ENCODE assay signal across 9 mouse cellular contexts in the genomic region with DNA sequence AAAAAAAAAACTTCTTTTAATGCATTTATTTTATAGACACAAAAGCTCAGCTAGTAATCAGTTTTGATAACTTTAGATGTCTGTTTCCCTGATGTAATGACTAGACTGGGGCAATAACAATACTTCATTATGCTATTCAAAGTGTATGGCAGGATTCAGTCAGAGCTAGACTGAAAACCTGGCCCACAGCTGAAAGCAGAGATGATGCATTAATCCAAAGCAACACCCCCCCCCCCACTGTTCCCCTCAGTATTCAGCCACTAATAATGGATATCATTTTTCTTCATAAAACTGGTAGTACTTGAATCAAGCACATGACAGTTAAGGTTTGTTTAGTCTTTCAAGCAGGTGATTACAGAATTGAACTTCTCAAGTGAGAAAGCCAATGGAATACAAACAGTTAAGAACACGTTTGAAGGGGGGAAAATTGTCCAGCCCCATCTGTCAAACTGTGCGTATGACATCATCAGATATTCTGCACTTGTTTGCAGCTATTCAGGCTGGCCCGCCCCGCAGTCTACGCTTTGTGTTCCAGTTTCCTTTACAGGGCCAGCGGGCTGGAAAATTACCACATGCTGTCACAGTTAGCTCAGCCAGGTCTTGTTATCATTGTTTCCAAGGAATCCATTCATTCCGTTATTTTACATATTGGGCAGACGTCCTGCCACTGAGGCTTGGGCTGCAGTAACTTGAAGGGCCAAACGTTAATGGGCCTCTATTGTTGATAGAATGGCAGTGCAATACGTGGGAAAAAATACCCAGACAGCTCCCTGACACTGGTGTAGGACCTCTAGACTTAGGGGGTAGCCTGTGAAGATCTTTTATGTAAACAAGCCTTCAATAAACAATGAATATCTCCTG.
A peak's percentile ranks its signal among the peaks of the same experiment; 100 is the strongest.
DNase-seq lines count a peak whose midpoint lies in the region; ATAC-seq lines count a peak whose summit lies in the region.
"Had no signal": no experiment of that assay in that cellular context is flagged by ENCODE, and none has a peak within 500 bp of the region (broad histone marks: within the 10 kb centered on the region; RNA-seq: fewer than 3 reads in every experiment).

No protein-coding gene starts in this region.

- no peaks in the 10 kb centered on the region for H3K27me3 ChIP-seq in embryonic facial prominence, embryonic 11.5 days (ENCODE audit: control insufficient read depth, insufficient read depth, low read length)
- no peaks in the 10 kb centered on the region for H3K27me3 ChIP-seq in hindbrain, embryonic 13.5 days
- H3K27me3 ChIP-seq: liver, embryonic 15.5 days had no signal

- peak; percentile 6 for DNase-seq in adrenal gland, postnatal 25 days
- no peak for DNase-seq in adrenal gland, adult 2 months
- peak; percentile 66 for DNase-seq in embryonic facial prominence, embryonic 11.5 days (ENCODE audit: low spot score)
- DNase-seq in lung, postnatal 10 days: peak; percentile 38
- DNase-seq in right cerebral cortex, postnatal 14 days: peak; percentile 25
- no peak for DNase-seq in thymus, postnatal 36 days

- no peak overlapping the region for H3K4me2 ChIP-seq in embryonic facial prominence, embryonic 11.5 days (ENCODE audit: low read depth, low read length)
- H3K4me2 ChIP-seq in hindbrain, embryonic 13.5 days: peak overlapping the region; percentile 33
- H3K4me2 ChIP-seq: liver, embryonic 15.5 days had no signal

- no peak overlapping the region for H3K27ac ChIP-seq in embryonic facial prominence, embryonic 11.5 days (replicated peaks; ENCODE audit: low read depth, low read length)
- H3K27ac ChIP-seq in hindbrain, embryonic 13.5 days: peak overlapping the region; percentile 79
- H3K27ac ChIP-seq: liver, embryonic 15.5 days had no signal

- H3K4me3 ChIP-seq in embryonic facial prominence, embryonic 11.5 days (ENCODE audit: low read depth, low read length): no peak overlapping the region
- no peak overlapping the region for H3K4me3 ChIP-seq in hindbrain, embryonic 13.5 days
- H3K4me3 ChIP-seq: liver, embryonic 15.5 days had no signal

- no peak overlapping the region for H3K9ac ChIP-seq in embryonic facial prominence, embryonic 11.5 days (replicated peaks; ENCODE audit: low read length)
- H3K9ac ChIP-seq in hindbrain, embryonic 13.5 days: no peak overlapping the region
- H3K9ac ChIP-seq: liver, embryonic 15.5 days had no signal

- 33% methylated on average over 10 of the region's 10 CpGs for WGBS in embryonic facial prominence, embryonic 11.5 days
- 3% methylated on average over 10 of the region's 10 CpGs for WGBS in hindbrain, embryonic 13.5 days

- no peaks in the 10 kb centered on the region for H3K36me3 ChIP-seq in embryonic facial prominence, embryonic 11.5 days (replicated peaks; ENCODE audit: control insufficient read depth, insufficient read depth, low read depth, low read length)
- no peaks in the 10 kb centered on the region for H3K36me3 ChIP-seq in hindbrain, embryonic 13.5 days
- H3K36me3 ChIP-seq: liver, embryonic 15.5 days had no signal

- ATAC-seq in embryonic facial prominence, embryonic 11.5 days (replicated peaks; ENCODE audit: insufficient number of reproducible peaks, low FRiP score, low TSS enrichment, low read depth): peak; percentile 94
- peak; percentile 97 for ATAC-seq in hindbrain, embryonic 13.5 days (ENCODE audit: low FRiP score)
- ATAC-seq in megakaryocyte-erythroid progenitor cell, adult 5-6 weeks (replicated peaks; ENCODE audit: low FRiP score, low TSS enrichment, poor library complexity, severe bottlenecking): no peak

- H3K9me3 ChIP-seq in embryonic facial prominence, embryonic 11.5 days (replicated peaks; ENCODE audit: control insufficient read depth, low read length): no peaks in the 10 kb centered on the region
- H3K9me3 ChIP-seq in hindbrain, embryonic 13.5 days: no peaks in the 10 kb centered on the region
- H3K9me3 ChIP-seq: liver, embryonic 15.5 days had no signal

- H3K4me1 ChIP-seq in embryonic facial prominence, embryonic 11.5 days (ENCODE audit: control insufficient read depth, insufficient read depth, low read length): no peaks in the 10 kb centered on the region
- peaks cover 16% of the 10 kb centered on the region for H3K4me1 ChIP-seq in hindbrain, embryonic 13.5 days (replicated peaks)
- H3K4me1 ChIP-seq: liver, embryonic 15.5 days had no signal

Comparison
In these comparisons a context has a peak if more than half of its experiments do, and no peak if none do; other contexts are left out.
1. DNase-seq: peak in adrenal gland, postnatal 25 days (single experiment), embryonic facial prominence, embryonic 11.5 days (single experiment), lung, postnatal 10 days (single experiment) and right cerebral cortex, postnatal 14 days (single experiment); none in adrenal gland, adult 2 months (single experiment) and thymus, postnatal 36 days (0 of 2).